Comparison of ENCODE assay signal across 8 mouse cellular contexts in genomic region chr8:120408241-120409215, GRCm38 (mm10).
DNase-seq lines count a peak whose midpoint lies in the region; ATAC-seq and TF ChIP-seq lines count a peak whose summit lies in the region.

No protein-coding gene starts in this region.

- no peak overlapping the region for H3K9ac ChIP-seq in heart, adult 2 months (ENCODE audit: low read depth, low read length)
- no peak overlapping the region for H3K9ac ChIP-seq in hindbrain, embryonic 12.5 days

- TF ChIP-seq CTCF in heart, adult 2 months (IDR thresholded peaks at IDR 0.05): peak; percentile 42

- no peak overlapping the region for H3K4me2 ChIP-seq in hindbrain, embryonic 12.5 days (replicated peaks)

- DNase-seq in heart, adult 2 months: no peak
- no peak for DNase-seq in heart, postnatal 25 days (ENCODE audit: low spot score)
- peak; percentile 50 for DNase-seq in MN1 (ENCODE audit: low spot score)
- DNase-seq in lung, postnatal 25 days (ENCODE audit: low spot score): peak; percentile 79
- DNase-seq in layer of hippocampus, adult 9-11 months: no peak
- no peak for DNase-seq in left cerebral cortex, adult 9 months (ENCODE audit: low spot score in 2 of 2)

- H3K36me3 ChIP-seq in heart, adult 2 months (ENCODE audit: control insufficient read depth, insufficient read depth, low read length): no peaks in the 10 kb centered on the region
- H3K36me3 ChIP-seq in hindbrain, embryonic 12.5 days: no peaks in the 10 kb centered on the region

- H3K27me3 ChIP-seq in heart, adult 2 months (ENCODE audit: control insufficient read depth, insufficient read depth, low read length): no peaks in the 10 kb centered on the region
- peaks cover 4% of the 10 kb centered on the region; the same call in 1 of the 2 replicates for H3K27me3 ChIP-seq in hindbrain, embryonic 12.5 days

- H3K79me2 ChIP-seq in heart, adult 2 months (replicated peaks; ENCODE audit: control insufficient read depth, insufficient read depth, low read length): no peaks in the 10 kb centered on the region

- TF ChIP-seq POLR2A in heart, adult 2 months (IDR thresholded peaks at IDR 0.05; ENCODE audit: insufficient read depth, low read depth, low read length): no peak

- intact Hi-C loops in heart, adult 2 months (cut with DNase I): loop anchor here (5.0 kb wide), 1 partner anchor 99 kb away; no protein-coding TSS in a partner anchor
- intact Hi-C loops in heart, postnatal 25 days (cut with DNase I): loop anchor here (5.0 kb wide), 1 partner anchor 59 kb away; no protein-coding TSS in a partner anchor

- TF ChIP-seq EP300 in heart, adult 2 months (IDR thresholded peaks at IDR 0.05; ENCODE audit: insufficient read depth, low read depth, low read length): no peak

- 64% methylated on average over 14 of the region's 14 CpGs for WGBS in heart, adult 2 months
- 26% methylated on average over 14 of the region's 14 CpGs for WGBS in hindbrain, embryonic 12.5 days

- H3K9me3 ChIP-seq in hindbrain, embryonic 12.5 days (replicated peaks): no peaks in the 10 kb centered on the region

- ATAC-seq in hindbrain, embryonic 12.5 days (ENCODE audit: low FRiP score): peak; percentile 1; the same call in 1 of the 2 replicates
- no peak for ATAC-seq in megakaryocyte progenitor cell, adult 5-6 weeks (replicated peaks; ENCODE audit: poor library complexity)

- H3K4me3 ChIP-seq in heart, adult 2 months: no peak overlapping the region
- H3K4me3 ChIP-seq in hindbrain, embryonic 12.5 days: no peak overlapping the region

- H3K27ac ChIP-seq in heart, adult 2 months: peak overlapping the region; percentile 18
- H3K27ac ChIP-seq in hindbrain, embryonic 12.5 days: peak overlapping the region; percentile 72

- H3K4me1 ChIP-seq in heart, adult 2 months (ENCODE audit: control insufficient read depth, insufficient read depth, low read length): peaks cover 1% of the 10 kb centered on the region; the same call in 1 of the 2 replicates
- H3K4me1 ChIP-seq in hindbrain, embryonic 12.5 days: peaks cover 85% of the 10 kb centered on the region

Comparison
In these comparisons a context has a peak if more than half of its experiments do, and no peak if none do; other contexts are left out.
1. DNase-seq: peak in MN1 (single experiment) and lung, postnatal 25 days (single experiment); none in heart, adult 2 months (0 of 2), heart, postnatal 25 days (single experiment), layer of hippocampus, adult 9-11 months (single experiment) and left cerebral cortex, adult 9 months (0 of 2).